Mouse (Mus musculus) liver, adult 2 months (tissue): Measurements from ENCODE around the gene Rhoj.

Experiments
- CTCF ChIP-seq: fragments of 200-500 bp; IDR thresholded peaks from 2 replicates; pipeline ENCODE4 v1.5.1; 2011; ENCODE audit warnings: low read depth, low read length, control low read depth
- POLR2A ChIP-seq: fragments of 200-500 bp; IDR thresholded peaks from 2 replicates; pipeline ENCODE4 v1.6.1; 2011; ENCODE audit warnings: low read length, control low read depth; ENCODE audit not compliant: insufficient read depth; ENCODE audit errors: extremely low read depth

DNA sequence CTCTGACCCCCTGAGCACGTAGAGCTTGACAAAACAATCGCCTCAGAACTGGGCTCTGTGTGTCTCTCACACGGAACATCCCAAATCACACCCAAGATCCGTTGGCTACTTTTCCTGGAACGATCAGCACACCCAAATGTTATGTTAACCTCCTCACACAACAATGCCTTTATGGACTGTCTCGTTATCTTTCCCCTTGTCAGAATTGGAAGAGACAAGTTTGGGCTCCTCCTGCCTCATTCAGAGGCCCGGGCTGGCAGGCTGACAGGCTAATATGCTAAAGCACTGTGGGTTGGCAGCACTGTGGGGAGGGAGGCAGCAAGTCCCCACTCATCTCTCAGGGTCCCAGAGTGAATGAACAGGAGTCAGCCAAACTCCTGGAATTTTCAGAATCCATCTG lies 89.0 kb downstream of the Rhoj start:
- TF ChIP-seq CTCF (no peak), POLR2A (no peak)
